Mouse (Mus musculus) brain, embryonic 14.5 days (tissue): ENCODE measurements at regions not wholly inside any gene's neighbourhood (a gene's known extent, or its start where the extent isn't known, plus 50 kb on each side); places are given as distances from the start of the nearest gene placed in this dataset.

Source experiments
- CTCF ChIP-seq: fragments of 200-500 bp; IDR thresholded peaks from 2 replicates; pipeline ENCODE4 v1.5.1; 2012; ENCODE audit warnings: inconsistent platforms, mild to moderate bottlenecking, moderate library complexity, borderline replicate concordance; ENCODE audit not compliant: insufficient read depth, insufficient read length; ENCODE audit errors: extremely low read depth
- POLR2A ChIP-seq: fragments of 200-500 bp; IDR thresholded peaks from 2 replicates; pipeline ENCODE4 v1.6.1; 2012; ENCODE audit warnings: mild to moderate bottlenecking, inconsistent platforms, borderline replicate concordance; ENCODE audit not compliant: poor library complexity, insufficient read depth, insufficient read length, severe bottlenecking; ENCODE audit errors: extremely low read depth

GRCm38 (mm10) chr2:27597901-27598300, 78.3 kb upstream of the Rxra start:
- no peak for TF ChIP-seq CTCF
- no peak for TF ChIP-seq POLR2A
